Mouse (Mus musculus) cerebellum, adult 18-20 months (tissue): ENCODE measurements around the gene Lnx2.

Experiments
- DNase-seq, 2 experiments: peaks; one replicate each; pipeline ENCODE4 v3.0.0; 2021

The Lnx2 gene

DNA sequence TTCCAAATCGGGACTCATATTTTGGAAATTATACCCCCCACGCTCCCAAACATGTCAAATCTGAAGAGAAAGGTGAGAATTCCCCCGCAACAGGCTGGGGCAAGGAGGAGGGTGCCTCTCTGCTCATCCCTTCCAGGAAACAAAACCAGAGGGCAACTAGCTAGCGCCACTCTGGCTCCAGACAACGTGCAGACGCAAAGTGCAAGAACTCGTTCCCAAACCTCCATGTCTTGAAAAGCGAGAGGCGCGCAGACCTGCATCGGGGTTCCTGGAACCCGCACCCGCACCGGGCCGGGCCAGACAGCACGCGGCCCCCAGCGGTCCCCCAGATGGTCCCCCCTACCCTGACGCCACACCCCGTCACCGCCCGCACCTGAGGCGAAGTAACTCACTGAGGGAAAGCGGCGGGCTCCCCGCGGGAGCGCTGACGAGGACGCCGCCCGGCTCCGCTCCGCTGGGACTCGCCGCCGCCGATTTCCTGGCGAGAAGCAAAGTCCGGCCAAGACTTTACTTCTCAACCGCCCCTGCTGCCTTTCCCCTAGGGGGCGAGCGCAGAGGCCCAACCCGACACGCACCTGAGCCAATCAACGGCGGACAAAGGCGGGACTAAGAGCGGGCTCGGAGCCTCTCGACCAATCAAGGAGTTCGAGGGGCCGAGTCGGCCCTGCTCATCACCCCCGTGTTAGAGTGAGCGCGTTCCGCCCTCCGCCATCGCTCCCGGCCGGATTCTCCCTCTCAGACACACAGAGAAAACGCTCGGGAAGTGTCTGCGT is at the start of gene Lnx2:
Gene Lnx2, minus strand, starts transcription at position 561 of the 773 bp plus-strand sequence.
- DNase-seq: peak; percentile 98 to 99

DNA sequence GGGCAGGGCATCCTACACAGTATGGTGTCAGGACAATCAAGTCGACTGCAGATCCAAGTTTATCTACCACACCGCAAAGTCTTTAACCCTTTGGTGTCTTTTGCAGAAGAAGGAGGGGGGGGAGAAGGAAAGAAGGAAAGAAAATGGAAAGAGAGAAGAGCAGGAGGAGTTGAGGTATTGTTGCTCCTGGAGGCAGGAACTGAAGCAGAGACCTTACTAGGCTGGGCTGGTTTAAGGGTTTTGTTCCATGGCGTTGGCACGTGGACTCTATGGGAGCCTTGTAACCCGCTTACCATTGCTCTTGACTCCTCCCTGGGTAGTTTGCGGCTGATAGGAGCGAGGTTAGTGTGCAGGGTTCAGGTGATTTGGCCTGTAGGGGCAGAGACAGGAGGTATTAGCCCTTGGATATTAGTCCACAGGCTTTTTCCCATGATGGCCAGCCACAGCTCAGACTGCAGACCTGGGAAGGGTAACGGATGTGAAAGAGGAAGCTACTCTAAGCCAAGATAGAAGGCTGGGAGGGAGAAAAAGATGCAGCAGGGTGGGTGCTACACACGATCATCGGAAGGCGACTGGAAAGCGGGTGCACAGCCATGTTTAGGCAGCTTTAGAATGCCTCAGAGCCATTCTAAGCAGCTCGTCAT is 49.3 kb upstream of the Lnx2 start:
- no peak for DNase-seq

DNA sequence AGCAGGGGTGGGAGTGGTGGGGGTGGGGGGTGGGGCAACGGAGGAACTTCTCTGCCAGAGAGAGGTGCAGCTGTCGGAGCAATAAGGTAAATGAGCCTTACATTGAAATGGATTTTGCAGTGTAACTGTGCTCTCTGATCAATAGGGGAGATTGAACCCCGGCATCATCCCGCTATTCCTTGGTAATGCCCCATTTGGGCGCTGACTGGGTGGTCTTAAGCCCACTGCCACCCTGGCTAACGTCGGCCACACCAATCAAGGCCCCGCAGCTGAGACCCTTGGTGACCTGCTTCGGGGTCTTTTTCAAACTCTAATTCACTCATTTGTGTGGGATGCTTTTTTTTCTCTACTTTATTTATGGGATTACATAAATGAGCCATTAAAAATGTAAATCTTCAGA is 48.4 kb upstream of the Lnx2 start:
- no peak for DNase-seq

- no peak for DNase-seq
Observed at GRCm38 (mm10) chr5:147121146-147121545, 44.8 kb upstream of the Lnx2 start.

- no peak for DNase-seq
Observed at GRCm38 (mm10) chr5:147117027-147117426, 40.6 kb upstream of the Lnx2 start.

DNA sequence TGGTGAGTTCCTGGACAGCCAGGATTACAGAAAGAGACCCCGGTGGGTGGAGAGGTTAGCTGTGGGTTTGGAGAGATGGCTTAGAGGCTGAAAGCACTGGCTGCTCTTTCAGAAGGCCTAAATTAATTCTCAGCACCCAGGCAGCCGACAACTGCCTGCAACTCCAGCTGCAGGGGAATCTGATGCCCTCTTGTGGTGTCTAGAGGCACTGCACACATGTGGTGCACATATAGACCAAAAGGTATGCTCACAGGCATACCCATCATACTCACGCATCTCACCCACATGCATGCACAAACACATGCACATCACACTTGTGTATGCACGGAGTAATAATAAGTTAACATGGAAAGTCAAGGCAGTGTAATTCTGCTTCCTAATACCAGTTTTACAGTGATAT is 39.2 kb upstream of the Lnx2 start:
- DNase-seq: no peak

DNA sequence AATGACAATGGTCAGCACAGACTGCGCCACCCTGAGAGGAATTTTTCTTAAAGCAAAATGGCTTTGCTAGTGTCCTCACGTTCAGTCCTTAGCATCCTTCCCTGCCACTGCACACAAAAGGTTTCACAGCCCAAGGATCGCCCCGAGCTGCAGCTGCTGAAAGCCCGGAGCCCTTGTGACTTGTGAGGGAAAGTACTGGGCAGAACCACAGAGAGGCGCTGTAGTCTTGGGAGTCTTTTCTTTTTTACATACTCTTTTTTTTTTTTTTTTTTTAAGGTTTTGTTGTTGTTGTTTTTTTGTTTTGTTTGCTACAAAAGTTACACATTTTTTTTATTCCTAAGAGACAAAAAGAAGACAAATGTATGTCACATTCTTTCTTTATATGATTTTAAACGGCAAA is 38.4 kb upstream of the Lnx2 start:
- no peak for DNase-seq

DNA sequence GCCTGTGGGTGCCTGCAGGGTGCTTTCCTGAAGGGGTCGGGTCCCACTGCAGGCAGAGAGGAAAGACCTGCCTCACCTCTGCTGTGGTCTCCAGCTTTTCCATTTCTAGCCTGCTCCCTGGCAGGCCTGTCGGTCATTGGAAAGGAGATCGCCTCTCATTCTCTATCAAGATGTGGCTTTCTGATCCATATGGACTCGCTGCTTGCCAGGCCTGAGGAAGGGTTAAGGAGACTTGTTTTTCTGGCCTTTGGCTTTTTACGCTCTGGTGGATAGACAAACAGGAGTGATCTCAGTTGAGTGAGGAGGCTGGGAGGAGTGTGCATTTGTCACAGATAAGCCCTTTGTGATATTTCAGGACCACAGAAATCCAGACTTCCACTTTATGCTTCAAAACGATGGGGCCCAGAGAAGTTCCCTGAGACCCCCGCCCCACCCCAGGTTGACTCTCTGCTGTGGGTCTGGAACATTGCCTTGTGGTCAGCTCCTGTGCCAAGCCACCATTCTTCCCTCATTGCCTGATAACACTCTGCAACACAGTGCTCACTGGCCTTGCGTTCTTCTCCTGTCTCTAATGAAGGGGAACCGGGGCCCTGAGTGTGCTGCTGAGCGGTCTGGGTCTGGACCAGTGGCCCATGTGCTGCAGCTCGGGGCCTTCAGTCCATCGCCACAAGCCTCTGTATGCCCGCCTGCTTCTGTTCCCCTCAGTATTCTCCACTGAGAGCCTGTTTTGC is 32.6 kb upstream of the Lnx2 start:
- DNase-seq: peak in 1 of 2 experiments; percentile 26

GRCm38 (mm10) chr5:147107276-147107675 is 30.9 kb upstream of the Lnx2 start:
- DNase-seq: peak; percentile 62 to 71

GRCm38 (mm10) chr5:147102295-147102694 is 25.9 kb upstream of the Lnx2 start:
- no peak for DNase-seq

- DNase-seq: no peak
Observed at GRCm38 (mm10) chr5:147100180-147100579, 23.8 kb upstream of the Lnx2 start.

DNA sequence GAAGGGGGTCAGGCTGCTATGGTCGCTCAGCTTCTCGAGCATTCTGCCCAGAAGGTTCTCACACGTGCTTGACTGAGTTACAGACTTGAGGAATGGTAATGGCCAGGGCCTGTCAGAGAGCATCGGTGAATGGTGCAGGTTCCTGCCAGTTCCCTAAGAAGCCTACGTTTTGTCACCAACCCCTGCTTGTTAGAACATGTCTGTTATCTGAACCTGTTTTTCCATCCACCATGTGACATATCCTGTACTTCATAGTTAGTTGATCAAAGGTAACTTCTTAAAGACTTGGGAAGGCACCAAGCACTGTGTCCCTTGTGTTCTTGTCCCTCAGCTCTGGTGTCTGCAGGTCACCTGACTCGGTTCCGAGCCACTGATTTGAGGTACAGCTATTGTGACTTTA is 22.3 kb upstream of the Lnx2 start:
- DNase-seq: no peak

DNA sequence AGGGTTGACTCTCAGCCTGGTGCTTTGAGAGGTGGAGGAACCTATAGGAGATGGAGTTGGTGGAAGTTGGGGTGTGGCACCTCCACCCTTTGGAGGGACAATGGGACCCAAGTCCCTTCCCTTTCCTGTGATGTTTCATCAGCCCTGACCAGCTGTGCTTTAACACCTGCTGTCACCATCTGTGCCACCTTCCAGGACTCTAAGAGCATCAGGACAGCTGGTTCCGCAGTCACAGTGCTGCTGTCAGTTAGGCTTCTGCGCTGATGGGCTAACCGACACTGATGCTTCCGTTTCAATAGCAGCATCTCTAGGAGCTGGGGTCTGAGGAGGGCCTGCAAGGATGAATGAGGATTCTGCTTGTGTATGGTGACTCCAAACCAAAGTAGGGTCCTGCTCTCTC is 20.2 kb upstream of the Lnx2 start:
- DNase-seq: no peak

- DNase-seq: peak in 1 of 2 experiments; percentile 41
Observed at GRCm38 (mm10) chr5:147094296-147094695, 17.9 kb upstream of the Lnx2 start.

- no peak for DNase-seq
Observed at GRCm38 (mm10) chr5:147092448-147092847, 16.1 kb upstream of the Lnx2 start.

DNA sequence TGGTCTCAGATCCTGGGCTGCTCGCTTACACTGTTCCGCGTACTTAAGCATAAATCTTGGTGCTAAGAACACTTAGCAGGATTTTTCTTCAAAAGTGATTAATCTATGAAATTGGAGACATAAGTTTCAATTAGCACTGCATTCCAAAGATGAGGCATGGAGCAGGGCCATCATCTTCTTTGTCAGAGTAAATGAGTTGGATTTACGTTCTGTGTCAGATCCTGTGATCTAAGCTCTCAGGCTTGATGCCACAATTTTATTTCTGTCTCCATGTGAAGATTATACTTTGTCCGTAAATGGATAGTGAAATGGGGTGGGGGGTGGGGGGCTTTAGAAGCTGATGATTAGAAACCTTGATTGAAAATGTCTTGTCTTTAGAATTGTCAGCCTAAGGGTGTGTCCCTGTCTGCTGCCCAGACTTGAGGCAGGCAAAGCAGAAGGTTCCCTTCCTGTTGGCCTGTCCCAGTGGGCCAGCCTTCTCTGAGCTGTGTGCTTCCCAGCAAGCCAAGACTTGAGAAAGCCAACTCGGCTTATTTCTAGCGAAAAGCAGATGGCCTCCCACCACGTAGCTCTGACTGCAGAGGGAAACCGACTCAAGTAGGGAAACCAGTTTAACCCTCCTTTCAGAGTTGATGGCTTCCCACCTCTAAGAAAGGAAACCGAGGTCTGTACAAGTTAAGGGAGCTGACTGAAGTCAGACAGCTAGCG is 14.0 kb upstream of the Lnx2 start:
- peak; percentile 80 to 89 for DNase-seq

GRCm38 (mm10) chr5:147089836-147090235 is 13.4 kb upstream of the Lnx2 start:
- no peak for DNase-seq

DNA sequence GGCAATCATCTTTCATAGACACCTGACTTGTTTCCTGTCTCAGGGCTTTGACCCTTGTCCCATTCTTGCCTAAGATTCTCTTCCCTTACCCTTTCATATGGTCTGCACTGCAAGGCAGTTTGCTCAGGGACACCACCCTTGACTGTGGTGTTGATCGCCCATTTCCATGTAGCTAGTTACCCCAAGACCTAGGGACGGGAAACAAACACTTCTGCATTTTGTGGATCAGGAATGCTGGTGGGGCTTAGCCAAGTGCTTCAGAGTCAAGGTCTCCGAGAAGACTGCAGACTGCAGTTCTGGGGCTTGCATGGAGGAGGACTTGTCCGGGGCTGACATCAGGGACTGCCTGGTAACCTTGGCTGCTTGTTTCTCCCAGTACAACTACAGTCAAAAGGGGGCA is 10.4 kb upstream of the Lnx2 start:
- no peak for DNase-seq

- peak; percentile 87 to 90 for DNase-seq
Observed at GRCm38 (mm10) chr5:147085201-147085894, 9.0 kb upstream of the Lnx2 start.

DNA sequence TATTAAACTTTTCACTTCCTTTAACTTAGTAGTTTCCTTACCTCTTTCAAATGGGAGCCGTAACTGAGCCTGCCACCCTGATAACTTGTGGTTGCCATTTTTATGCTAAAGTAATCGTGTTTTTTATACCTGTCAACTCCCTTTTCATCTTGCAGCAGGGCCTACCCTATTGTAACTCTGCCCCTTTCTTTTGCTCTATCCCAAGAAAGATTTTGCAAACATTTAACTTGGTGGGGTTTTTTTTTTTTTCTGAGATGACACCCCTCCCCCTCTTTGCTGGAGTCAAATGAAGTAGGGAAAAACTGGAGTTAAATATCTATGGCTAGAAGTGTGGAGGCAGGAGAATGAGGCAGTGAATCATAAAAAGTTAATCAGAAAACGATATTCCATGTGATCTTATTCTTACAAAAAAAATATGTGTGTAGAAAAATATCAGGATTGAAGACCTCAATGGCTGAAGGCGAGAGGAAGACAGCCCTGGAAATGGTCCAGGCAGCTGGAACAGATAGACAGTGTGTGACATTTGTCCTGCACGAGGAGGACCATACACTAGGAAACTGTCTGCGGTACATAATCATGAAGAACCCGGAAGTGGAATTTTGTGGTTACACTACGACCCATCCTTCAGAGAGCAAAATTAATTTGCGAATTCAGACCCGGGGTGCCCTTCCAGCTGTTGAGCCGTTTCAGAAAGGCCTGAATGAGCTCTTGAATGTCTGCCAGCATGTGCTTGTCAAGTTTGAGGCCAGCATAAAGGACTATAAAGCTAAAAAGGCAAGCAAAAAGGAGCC is 1.9 kb upstream of the Lnx2 start:
- DNase-seq: no peak

DNA sequence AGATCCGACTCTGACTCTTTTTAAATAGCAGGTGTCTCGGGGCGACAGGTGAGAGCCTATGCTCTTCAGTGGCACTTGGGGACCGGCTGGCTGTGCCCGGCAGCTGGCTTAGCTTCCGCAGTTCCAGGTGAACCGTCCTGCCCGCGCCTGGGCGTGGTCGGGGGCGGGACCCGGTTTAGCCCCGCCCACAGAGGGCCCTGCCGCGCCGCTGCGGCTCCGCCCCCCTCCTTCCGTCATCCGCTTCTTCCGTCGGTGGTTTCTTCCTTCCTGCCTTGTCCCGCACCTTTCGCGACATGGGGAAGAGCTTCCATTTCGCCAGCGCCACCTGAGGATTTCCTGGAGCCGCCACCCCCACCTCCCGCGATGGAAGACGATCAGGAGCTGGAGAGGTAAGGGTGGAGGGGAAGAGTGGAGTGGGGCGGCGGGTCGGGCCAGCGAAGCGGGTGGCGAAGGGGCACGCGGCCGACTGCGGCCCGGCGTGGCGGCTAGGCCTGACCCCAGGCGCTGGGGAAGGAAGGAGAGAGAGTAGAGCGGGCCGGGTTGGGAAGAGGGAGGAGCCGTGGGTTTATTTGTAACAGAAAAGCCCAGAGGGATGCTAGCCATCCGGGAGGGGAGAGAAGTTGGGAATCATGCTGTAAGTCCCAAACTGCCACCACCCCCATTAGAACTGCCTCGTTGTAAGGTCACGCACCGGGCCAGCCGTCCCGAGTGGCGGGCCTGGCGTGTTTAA is 1.1 kb upstream of the Lnx2 start:
- peak; percentile 89 to 97 for DNase-seq
